Comparison of ENCODE assay signal across 20 mouse cellular contexts in the genomic region with DNA sequence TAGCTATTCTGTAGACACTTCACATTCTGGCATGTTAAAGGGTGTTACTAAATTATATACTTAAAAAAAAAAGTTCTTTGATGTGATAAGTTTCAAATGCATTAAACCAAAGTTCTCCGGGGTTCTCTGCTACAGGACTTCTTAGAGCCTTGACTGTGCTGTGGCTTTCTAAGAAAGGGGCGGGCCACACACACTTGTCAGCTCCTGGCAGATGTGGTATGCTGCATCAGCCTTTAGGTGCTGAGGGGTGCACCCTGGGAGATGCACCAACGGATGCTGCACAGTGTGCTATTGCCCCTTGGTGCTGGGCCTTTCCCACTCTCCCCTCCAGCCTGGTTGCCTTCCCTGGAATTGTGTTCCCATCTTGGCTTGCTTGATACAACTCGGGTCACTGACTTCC.
DNase-seq lines count a peak whose midpoint lies in the region; ATAC-seq lines count a peak whose summit lies in the region.
"Had no signal": no experiment of that assay in that cellular context is flagged by ENCODE, and none has a peak within 500 bp of the region (broad histone marks: within the 10 kb centered on the region; RNA-seq: fewer than 3 reads in every experiment).

No protein-coding gene starts in this region.

- intact Hi-C loops in left cerebral cortex, postnatal 36 days (cut with DNase I), result no loop called here

- ATAC-seq in CD4-positive, CD25-positive, alpha-beta regulatory T cell, adult 4 months, result peak; percentile 86
- peak; percentile 15; the same call in 1 of the 2 replicates for ATAC-seq in megakaryocyte, adult 5-6 weeks (ENCODE audit: poor library complexity, severe bottlenecking)
- no peak for ATAC-seq in monocyte, adult 5-6 weeks (replicated peaks; ENCODE audit: insufficient number of reproducible peaks, low FRiP score, low TSS enrichment, poor library complexity, severe bottlenecking)
- ATAC-seq: forebrain, embryonic 13.5 days; hindbrain, embryonic 16.5 days; intestine, postnatal 0 days; liver, embryonic 12.5 days had no signal

- peak; percentile 66 for DNase-seq in thymus, postnatal 0 days (ENCODE audit: low spot score)
- DNase-seq in left cerebral cortex, postnatal 36 days (ENCODE audit: low spot score in 2 of 2), result no peak
- no peak for DNase-seq in heart, adult 9 months (ENCODE audit: low spot score in 2 of 2)
- DNase-seq in liver, result no peak
- DNase-seq: cerebellum, adult 2 months; cerebellum, postnatal 36 days; embryo, embryonic 11 days; gastrocnemius, adult 2 months; heart, postnatal 10 days; kidney, postnatal 25 days; lung, adult 2 months; lung, postnatal 14 days; midbrain, embryonic 14.5 days had no signal
